Mouse (Mus musculus): Measurements from ENCODE around the gene Nbea.

DNA sequence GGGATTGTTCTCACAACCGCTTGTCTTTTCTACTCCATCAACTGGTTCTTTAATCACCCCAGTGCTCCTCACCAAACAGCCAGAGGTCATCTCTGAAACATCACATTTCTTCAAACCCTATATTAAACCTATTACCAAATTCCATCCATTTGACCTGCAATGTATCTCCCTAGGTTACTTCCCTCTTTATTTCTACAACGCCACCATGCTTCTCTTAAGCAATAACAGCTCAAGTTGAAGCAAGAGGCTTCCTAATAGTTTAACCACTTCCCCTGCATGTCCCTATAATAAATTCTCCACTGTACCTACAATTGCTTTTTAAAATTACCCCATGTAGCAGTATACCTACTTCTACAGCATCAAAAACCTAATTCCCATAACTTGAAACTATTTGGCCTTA, 205.1 kb downstream of the Nbea start:
- TF ChIP-seq CTCF (conservative IDR thresholded peaks at IDR 0.05; ENCODE audit: insufficient read depth, insufficient read length, low read depth, low read length) (no peak), POLR2A (IDR thresholded peaks at IDR 0.05; ENCODE audit: low read depth, low read length) (no peak)
